Mouse (Mus musculus): ENCODE results near the gene Frmd5.
"Not testable (repeated sequence)": the region's sequence is repeated elsewhere in the genome, so short reads cannot be mapped to it uniquely, and the experiment has no call there.

Gene Frmd5

DNA sequence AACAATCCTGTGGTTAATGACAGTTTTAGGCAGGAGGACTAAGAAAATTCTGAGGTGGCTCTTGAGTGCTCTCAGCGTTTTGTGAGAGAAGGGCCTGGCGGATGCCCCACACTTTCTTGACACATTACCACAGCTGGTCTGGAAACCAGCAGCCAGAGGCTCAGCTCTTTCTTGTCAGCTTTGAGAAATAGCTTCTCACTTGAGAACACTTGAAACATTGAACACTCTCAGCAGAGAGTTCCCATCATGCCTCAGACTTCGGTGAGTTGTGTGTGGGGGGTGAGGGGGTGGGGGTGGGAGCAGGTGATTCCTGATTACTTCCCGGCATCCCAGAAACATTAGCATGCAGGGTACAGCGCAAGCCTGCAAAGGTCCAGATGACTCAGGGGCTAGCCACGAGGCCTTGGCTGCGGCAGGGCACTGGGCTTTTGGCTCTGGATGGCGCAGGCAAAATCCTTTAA lies 231.1 kb downstream of the Frmd5 start:
- no peak for DNase-seq (ENCODE audit: low read depth, low spot score)

- DNase-seq (ENCODE audit: low read depth, low spot score) = no peak
Measured at GRCm38 (mm10) chr2:121574066-121574630, 232.7 kb downstream of the Frmd5 start.

GRCm38 (mm10) chr2:121571780-121572179 lies 235.1 kb downstream of the Frmd5 start:
- DNase-seq (ENCODE audit: low read depth, low spot score) = peak; percentile 93

DNA sequence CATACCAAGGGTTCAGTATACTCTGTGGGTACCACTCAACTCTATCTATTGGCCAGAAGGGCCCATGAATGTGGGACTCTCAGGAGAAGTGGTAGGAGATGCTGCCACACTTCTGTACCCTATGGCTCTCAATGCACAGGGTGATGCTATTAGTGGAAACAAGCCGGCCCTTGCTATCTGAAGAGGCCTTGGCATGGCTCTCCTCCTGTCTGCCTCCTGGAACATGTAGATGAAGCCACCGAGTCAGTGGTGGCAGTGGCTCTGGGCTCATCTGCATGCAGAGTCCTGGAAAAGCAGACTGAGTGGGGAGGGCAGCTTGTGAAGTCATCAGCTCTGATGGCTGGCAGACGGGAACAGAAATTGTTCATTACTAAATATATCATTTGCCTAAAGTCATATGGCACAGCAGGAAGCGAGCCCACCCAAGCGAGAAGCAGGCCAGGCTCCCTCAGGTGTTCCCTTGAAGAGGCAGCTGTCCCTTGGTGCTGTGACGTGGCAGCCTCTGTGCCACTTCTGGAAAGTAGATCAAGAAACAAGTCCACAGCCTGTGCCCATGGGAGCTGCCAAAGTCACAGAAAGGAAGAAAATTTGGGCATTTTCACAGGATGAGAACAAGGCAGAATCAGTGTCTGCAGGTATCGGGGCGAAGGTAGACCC lies 235.8 kb downstream of the Frmd5 start:
- DNase-seq (ENCODE audit: low read depth, low spot score) = peak; percentile 52

- no peak for DNase-seq (ENCODE audit: low read depth, low spot score)
Measured at GRCm38 (mm10) chr2:121570049-121570448, 236.8 kb downstream of the Frmd5 start.

DNA sequence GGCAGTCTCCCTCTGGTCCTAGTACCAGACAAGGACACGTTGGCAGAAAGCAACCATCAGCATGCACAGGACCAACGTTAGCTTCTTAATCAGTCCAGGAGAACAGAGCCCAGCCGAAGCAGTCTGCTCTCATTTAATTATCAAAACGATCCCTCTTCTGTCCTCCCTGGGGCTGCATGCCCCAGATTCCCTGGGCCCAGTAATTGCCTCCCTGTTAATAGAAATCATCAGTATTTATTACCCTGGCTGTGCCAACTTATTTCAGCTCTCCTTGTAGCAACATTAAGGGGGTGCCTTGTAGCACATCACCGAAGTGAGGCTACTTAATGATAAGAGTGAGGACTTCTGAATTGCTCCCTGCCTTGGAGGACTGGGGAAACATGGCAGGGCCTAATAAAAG lies 241.0 kb downstream of the Frmd5 start:
- DNase-seq (ENCODE audit: low read depth, low spot score) = peak; percentile 31

GRCm38 (mm10) chr2:121563117-121563516 lies 243.8 kb downstream of the Frmd5 start:
- DNase-seq (ENCODE audit: low read depth, low spot score) = no peak

DNA sequence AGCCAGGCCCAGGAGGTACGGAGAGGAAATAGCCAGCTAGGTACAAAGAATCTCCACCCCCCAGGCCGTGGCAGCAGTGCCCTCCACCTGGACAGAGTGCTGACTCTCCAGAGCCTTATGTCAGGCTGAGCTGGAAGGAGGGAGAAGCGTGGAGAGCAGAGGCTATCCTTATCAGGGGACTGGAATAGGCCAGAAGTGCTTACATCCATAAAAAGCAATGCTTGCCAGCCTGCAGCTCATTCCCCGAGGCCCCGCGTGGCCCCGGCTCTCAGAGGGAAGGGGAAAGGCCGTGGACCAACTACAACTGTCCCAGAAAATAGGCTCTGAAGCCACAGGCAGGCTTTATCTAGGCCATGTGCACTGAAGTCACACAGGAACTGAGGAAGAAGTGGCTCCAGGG lies 255.6 kb downstream of the Frmd5 start:
- peak; percentile 24 for DNase-seq (ENCODE audit: low read depth, low spot score)

- DNase-seq (ENCODE audit: low read depth, low spot score) = no peak
Measured at GRCm38 (mm10) chr2:121549630-121550029, 257.3 kb downstream of the Frmd5 start.

DNA sequence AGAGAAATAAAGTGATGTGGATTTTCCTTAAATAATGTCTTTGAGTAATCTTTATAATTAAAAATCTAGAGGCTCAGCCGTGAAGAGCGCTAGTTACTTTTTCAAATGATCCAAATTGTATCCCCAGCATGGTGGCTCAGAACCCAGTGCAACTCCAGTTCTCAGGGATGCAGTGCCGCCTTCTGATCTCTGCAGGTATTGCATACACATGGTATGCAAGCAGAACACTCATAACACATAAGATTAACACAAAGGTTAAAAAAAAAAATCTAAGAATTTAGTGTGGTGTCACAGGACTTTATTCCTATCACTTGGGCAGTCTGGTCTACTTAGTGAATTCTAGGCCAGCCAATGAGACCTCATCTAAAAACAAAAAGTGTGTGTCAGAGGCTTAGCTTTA lies 262.1 kb downstream of the Frmd5 start:
- DNase-seq (ENCODE audit: low read depth, low spot score) = no peak

- DNase-seq (ENCODE audit: low read depth, low spot score) = peak; percentile 82
Measured at GRCm38 (mm10) chr2:121525056-121525455, 281.8 kb downstream of the Frmd5 start.

DNA sequence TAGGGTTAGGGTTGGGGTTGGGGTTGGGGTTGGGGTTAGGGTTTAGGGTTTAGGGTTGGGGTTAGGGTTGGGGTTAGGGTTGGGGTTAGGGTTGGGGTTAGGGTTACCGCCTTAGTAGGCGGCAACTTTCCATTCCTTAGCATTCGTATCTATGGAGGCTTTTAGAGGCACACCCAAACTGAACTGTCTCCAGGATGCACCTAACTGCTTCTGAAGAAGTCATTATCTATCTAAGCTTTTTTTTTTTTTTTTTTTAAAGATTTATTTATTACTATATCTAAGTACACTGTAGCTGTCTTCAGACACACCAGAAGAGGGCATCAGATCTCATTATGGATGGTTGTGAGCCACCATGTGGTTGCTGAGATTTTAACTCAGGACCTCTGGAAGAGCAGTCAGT lies 284.1 kb downstream of the Frmd5 start:
- not testable (repeated sequence) for DNase-seq (ENCODE audit: low read depth, low spot score)

- peak; percentile 63 for DNase-seq (ENCODE audit: low read depth, low spot score)
Measured at GRCm38 (mm10) chr2:121522006-121522405, 284.9 kb downstream of the Frmd5 start.

DNA sequence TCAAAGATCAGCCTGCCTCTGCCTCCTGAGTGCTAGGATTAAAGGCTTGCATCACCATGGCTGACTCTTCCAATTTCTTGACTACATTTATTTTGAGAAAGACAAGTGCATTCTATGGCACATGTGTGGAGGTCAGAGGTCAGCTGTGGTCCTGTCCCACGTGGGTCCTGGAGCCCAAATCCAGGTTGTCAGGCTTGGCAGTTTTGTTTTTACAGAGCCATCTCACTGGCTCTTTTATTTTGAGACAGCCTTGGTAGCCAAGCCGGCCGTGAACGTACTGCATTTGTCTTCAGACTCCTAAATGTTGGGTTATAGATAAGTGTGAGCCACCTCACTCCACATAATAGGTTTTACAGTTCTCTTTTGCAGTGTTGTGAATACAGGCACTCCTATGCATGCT lies 288.2 kb downstream of the Frmd5 start:
- not testable (repeated sequence) for DNase-seq (ENCODE audit: low read depth, low spot score)

DNA sequence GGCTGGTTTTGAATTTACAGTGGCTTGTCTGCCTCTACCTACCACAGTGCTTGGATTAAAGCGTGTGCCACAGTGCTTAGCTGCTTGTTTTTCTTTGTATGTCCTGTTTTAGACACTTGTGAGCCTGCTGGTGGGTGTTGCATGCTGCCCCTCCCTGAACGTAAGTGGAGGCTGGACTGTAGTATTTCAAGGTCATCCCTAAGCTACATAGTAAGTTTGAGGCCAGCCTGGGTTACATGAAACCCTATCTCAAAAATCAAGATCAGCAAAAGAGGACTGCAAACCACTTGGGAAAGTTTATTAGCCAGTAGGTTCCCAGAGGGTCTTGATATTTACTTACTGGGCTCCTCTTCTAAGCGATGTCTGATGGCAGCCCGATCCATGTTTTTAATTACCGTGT lies 288.8 kb downstream of the Frmd5 start:
- no peak for DNase-seq (ENCODE audit: low read depth, low spot score)

GRCm38 (mm10) chr2:121514211-121514610 lies 292.7 kb downstream of the Frmd5 start:
- DNase-seq (ENCODE audit: low read depth, low spot score) = no peak

DNA sequence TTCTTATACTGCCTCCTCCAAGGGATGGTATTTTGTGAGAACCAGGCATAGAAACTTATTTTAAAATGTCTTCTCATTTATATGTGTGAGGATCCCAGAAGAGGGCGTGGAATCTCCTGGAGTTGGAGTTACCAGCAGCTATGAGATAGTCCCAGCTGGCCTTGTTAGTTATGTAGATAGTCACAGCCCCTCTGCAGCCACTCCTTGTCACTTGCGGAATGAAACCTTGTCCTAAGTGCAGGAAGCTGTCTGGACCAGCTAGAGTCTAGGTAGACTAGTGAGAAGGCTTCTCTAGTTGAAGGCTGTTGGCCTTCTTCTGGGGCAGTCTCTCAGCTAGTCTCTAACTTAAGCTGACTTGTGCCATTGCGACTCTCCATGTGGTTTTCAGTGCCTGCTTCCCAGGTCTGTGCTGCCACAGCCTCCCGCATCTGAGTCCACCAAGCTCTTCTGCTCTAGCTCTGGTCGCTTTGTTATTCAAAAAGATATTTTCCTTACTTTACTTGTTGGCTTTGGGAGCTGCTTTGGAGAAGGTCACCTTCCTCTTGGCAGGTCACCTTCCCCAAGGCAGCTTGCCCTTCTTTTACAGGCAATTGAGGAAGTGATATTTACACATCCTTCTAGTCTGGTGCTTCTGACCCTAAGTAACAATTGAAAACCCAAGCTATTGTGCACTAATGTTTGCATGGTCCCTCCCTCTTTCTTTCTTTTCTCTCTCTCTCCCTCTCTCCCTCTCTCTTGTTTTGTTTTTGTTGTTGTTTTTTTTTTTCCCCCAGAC lies 293.7 kb downstream of the Frmd5 start:
- not testable (repeated sequence) for DNase-seq (ENCODE audit: low read depth, low spot score)

DNA sequence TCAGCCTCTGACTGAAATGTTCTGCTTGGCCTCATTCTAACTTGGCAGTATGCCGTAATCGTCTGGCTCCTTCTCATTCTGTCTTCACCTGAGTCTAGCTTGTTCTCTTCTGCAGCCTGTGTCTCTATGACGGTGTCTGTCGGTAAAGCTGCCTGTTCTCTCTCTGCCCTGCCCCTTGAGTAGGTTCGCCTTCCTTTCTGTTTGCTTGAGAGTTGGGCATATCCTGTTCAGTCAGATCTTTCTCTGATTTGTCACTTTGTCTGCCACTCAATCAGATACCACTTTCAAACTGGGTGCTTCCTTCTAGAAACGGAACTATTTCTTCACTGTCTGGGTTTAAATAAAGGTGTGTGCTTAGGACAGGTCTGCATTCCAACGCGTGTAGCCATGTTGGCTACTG lies 295.5 kb downstream of the Frmd5 start:
- no peak for DNase-seq (ENCODE audit: low read depth, low spot score)

GRCm38 (mm10) chr2:121509584-121509983 lies 297.3 kb downstream of the Frmd5 start:
- peak; percentile 72 for DNase-seq (ENCODE audit: low read depth, low spot score)

DNA sequence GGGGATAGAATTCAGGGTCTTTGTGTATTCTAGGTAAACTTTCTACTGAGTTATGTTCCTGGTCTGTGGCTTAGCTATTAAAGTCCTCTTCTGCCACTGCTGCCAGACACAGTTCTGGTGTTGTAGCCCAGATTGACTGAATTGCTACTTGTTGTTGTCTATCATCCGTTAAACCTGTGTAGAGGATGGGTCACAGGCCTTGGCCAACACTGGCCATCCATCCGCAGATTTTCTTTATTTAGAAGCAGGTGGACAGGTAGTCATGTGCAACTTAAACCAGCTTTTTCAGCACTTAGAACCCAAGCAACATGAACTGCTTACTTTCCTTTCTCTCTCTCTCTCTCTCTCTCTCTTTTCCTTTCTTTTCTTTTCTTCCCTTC lies 298.9 kb downstream of the Frmd5 start:
- DNase-seq (ENCODE audit: low read depth, low spot score) = no peak

GRCm38 (mm10) chr2:121507173-121507950 lies 299.5 kb downstream of the Frmd5 start:
- DNase-seq (ENCODE audit: low read depth, low spot score) = no peak

Data from brain, adult 2 months (tissue).